Mouse (Mus musculus) bone marrow macrophage, adult 2 months (primary cell): Measurements from ENCODE around the gene Vps45.

ENCODE experiments used
- CTCF ChIP-seq: IDR thresholded peaks from 2 replicates; pipeline ENCODE4 v1.5.1; 2012; ENCODE audit warnings: low read depth, mild to moderate bottlenecking, low read length, moderate library complexity
- POLR2A ChIP-seq: IDR thresholded peaks from 2 replicates; pipeline ENCODE4 v1.6.1; 2012; ENCODE audit warnings: mild to moderate bottlenecking, low read depth, low read length, borderline replicate concordance

- TF ChIP-seq CTCF: no peak
- TF ChIP-seq POLR2A: no peak
These were observed 45.6 kb upstream of the Vps45 start for GRCm38 (mm10) chr3:96103901-96104260.
